Mouse (Mus musculus) stomach, postnatal 0 days (tissue): ENCODE results near the gene Tspoap1.
A peak's percentile ranks its signal among the peaks of the same experiment; 100 is the strongest.

Experiments used
- CTCF ChIP-seq: IDR thresholded peaks from 2 replicates; pipeline ENCODE4 v1.5.1; 2016; ENCODE audit warnings: antibody characterized with exemption, low read depth, mild to moderate bottlenecking, moderate library complexity
- EP300 ChIP-seq: optimal IDR thresholded peaks from 2 replicates; pipeline ENCODE3; 2016; ENCODE audit warnings: antibody characterized with exemption

DNA sequence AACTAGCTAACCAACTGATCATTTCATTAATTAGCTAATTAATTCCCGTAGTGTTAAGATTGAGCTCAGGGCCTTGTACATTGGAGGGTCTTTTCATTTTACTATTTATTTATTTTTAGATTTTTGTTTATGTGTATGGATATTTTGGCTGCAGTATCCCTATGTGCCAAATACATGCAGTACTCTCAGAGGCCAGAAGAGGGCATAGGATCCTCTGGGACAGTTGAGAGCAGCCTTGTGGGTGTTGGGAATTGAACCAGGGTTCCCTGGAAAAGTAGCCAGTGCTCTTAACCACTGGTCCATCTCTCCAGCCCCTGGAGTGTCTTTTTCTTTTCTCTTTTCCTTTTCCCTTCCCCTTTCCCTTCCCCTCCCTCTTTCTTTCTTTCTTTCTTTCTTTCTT, 45.1 kb downstream of the Tspoap1 start:
- TF ChIP-seq CTCF (peak; percentile 67), EP300 (no peak)
